Mouse (Mus musculus) small intestine, adult 2 months (tissue): ENCODE data around the gene Dennd5a. TPM values are rescaled to one million over a fixed set of nuclear protein-coding genes. Genes with fewer than 3 reads are reported as not detected.
"Not testable (repeated sequence)": the region's sequence is repeated elsewhere in the genome, so short reads cannot be mapped to it uniquely, and the experiment has no call there.

ENCODE experiments used
- H3K27ac ChIP-seq: fragments of 200-500 bp; 2 replicates; pipeline ENCODE4 v1.5.1; 2012; ENCODE audit warnings: low read depth, low read length, control low read depth, inconsistent platforms; ENCODE audit not compliant: insufficient read depth
- H3K27me3 ChIP-seq: fragments of 200-500 bp; 2 replicates; pipeline ENCODE4 v1.6.1; 2012; ENCODE audit warnings: mild to moderate bottlenecking, moderate library complexity, low read length, inconsistent platforms; ENCODE audit not compliant: control insufficient read depth, insufficient read depth
- H3K36me3 ChIP-seq: fragments of 200-500 bp; 2 replicates; pipeline ENCODE4 v1.6.1; 2012; ENCODE audit warnings: mild to moderate bottlenecking, low read length, control low read depth, inconsistent platforms; ENCODE audit not compliant: control insufficient read depth, insufficient read depth
- H3K4me1 ChIP-seq: fragments of 200-500 bp; 2 replicates; pipeline ENCODE4 v1.6.1; 2012; ENCODE audit warnings: low read length, inconsistent platforms, mixed read lengths; ENCODE audit not compliant: control insufficient read depth, insufficient read depth, insufficient read length
- H3K4me3 ChIP-seq: fragments of 200-500 bp; 2 replicates; pipeline ENCODE4 v1.5.1; 2012; ENCODE audit warnings: low read depth, mild to moderate bottlenecking, control low read depth, inconsistent platforms, low read length, moderate library complexity
- CTCF ChIP-seq: fragments of 200-500 bp; IDR thresholded peaks from 2 replicates; pipeline ENCODE4 v1.5.1; 2012; ENCODE audit warnings: low read depth, mild to moderate bottlenecking, control low read depth, inconsistent platforms, low read length, moderate library complexity, mixed read lengths; ENCODE audit not compliant: insufficient replicate concordance, insufficient read length; ENCODE audit errors: extremely low read depth
- POLR2A ChIP-seq: fragments of 200-500 bp; IDR thresholded peaks from 2 replicates; pipeline ENCODE4 v1.6.1; 2012; ENCODE audit warnings: low read depth, mild to moderate bottlenecking, control low read depth, inconsistent platforms, low read length, moderate library complexity
- WGBS: fragments of 180-500 bp; shearing (Covaris S2); methylation state at CpG from one replicate; pipeline ENCODE4 v1.1.7; 2018; 5-methylcytosine and 5-hydroxymethylcytosine counted together
- polyA plus RNA-seq: library from polyadenylated mRNA; depleted of rRNA; stranded (reverse); fragments of >200 nt; gene quantifications from 2 replicates; pipeline ENCODE4 v1.2.3, GENCODE M21; 2012

Gene Dennd5a
- polyA plus RNA-seq, 1 experiment = 11.7 TPM

- Histone ChIP-seq H3K4me1 (peaks cover 10% of the 10 kb centered on the region; the same call in 1 of the 2 replicates), H3K36me3 (no peaks in the 10 kb centered on the region), H3K27me3 (no peaks in the 10 kb centered on the region), H3K4me3 (no peak overlapping the region), H3K27ac (peak overlapping the region; percentile 63)
- TF ChIP-seq CTCF (no peak), POLR2A (no peak)
- WGBS = 49% methylated on average over 2 of the region's 2 CpGs
Measured at GRCm38 (mm10) chr7:109993157-109993959, 33.1 kb upstream of the Dennd5a start.

DNA sequence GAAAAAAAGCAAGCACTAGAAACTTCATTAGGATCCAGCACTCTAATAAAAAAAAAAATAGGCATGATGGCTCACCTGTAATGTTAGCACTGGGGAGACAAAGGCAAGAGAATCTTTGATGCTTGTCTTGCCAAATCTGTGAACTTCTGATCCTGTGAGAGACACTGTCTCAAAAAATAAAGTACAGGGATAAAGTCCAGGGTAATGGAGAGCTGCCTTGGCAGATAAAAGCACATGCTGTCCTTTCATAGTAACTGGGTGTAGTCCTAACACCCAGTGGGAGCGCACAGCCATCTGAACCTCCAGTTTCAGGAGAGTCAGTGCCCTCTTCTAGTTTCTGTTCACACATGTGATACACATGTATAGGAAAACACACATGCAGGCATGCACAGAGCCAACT, 31.0 kb upstream of the Dennd5a start:
- no peak overlapping the region for H3K4me3 ChIP-seq
- peaks cover 9% of the 10 kb centered on the region; the same call in 1 of the 2 replicates for H3K4me1 ChIP-seq
- TF ChIP-seq POLR2A (no peak), CTCF (no peak)
- no peaks in the 10 kb centered on the region for H3K27me3 ChIP-seq
- no peaks in the 10 kb centered on the region for H3K36me3 ChIP-seq
- WGBS = 49% methylated on average over 1 of the region's 1 CpGs
- H3K27ac ChIP-seq = peak overlapping the region; percentile 22; the same call in 1 of the 2 replicates

DNA sequence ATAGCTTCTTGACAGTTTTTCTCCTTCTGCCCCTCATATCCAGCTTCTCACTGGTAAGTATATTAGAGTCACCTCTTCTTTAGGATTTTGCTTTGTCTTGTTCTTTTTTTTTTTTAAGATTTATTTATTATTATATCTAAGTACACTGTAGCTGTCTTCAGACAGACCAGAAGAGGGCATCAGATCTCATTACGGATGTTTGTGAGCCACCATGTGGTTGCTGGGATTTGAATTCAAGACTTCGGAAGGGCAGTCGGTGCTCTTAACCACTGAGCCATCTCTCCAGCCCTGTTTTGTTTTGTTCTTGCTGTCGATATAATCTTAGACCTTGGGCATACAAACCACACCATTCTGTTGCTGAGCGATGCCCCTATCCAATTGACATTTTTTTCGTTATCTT, 26.5 kb upstream of the Dennd5a start, which contains the start of gene Tmem41b:
Tmem41b (minus strand) TSS at position 155 of the 400 bp plus-strand sequence.
- Histone ChIP-seq H3K4me3 (peak within 1 kb of the TSS; percentile 74), H3K27ac (peak within 1 kb of the TSS; percentile 84)
- H3K27me3 ChIP-seq, H3K36me3 ChIP-seq, H3K4me1 ChIP-seq: not testable (repeated sequence)
- 29% methylated on average over 6 of the region's 6 CpGs for WGBS

GRCm38 (mm10) chr7:109986133-109986669, 25.9 kb upstream of the Dennd5a start:
- Histone ChIP-seq H3K27me3 (no peaks in the 10 kb centered on the region), H3K4me1 (0 out of 2 replicates have a peak, but pooled peaks cover 3% of the 10 kb centered on the region), H3K36me3 (peaks cover 11% of the 10 kb centered on the region), H3K4me3 (peak overlapping the region; percentile 74), H3K27ac (peak overlapping the region; percentile 84)
- TF ChIP-seq CTCF (no peak), POLR2A (peak; percentile 51)
- under 1% methylated on average over 43 of the region's 43 CpGs for WGBS

GRCm38 (mm10) chr7:109985661-109986132, 25.4 kb upstream of the Dennd5a start:
- no peak for TF ChIP-seq CTCF
- no peak for TF ChIP-seq POLR2A
- Histone ChIP-seq H3K27me3 (no peaks in the 10 kb centered on the region), H3K27ac (peak overlapping the region; percentile 66), H3K4me3 (peak overlapping the region; percentile 74), H3K4me1 (0 out of 2 replicates have a peak, but pooled peaks cover 3% of the 10 kb centered on the region), H3K36me3 (peaks cover 11% of the 10 kb centered on the region)
- WGBS = under 1% methylated on average over 27 of the region's 27 CpGs

- WGBS = 56% methylated on average over 5 of the region's 5 CpGs
- Histone ChIP-seq H3K4me3 (peak overlapping the region; percentile 74; the same call in 1 of the 2 replicates), H3K36me3 (peaks cover 22% of the 10 kb centered on the region)
- H3K27me3 ChIP-seq, H3K4me1 ChIP-seq, H3K27ac ChIP-seq: not testable (repeated sequence)
Measured at GRCm38 (mm10) chr7:109984608-109985007, 24.3 kb upstream of the Dennd5a start.

DNA sequence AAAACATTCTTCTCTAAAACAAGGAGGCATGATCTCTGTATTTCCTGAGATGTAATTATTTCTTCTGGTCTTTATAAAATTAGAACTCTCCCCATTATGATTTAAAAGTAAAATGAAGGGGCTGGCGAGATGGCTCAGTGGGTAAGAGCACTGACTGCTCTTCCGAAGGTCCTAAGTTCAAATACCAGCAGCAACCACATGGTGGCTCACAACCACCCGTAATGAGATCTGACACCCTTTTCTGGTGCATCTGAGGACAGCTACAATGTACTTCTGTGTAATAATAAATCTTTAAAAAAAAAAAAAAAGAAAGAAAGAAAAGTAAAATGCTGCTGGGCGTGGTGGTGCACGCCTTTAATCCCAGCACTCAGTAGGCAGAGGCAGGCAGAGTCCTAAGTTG, 16.9 kb upstream of the Dennd5a start:
- peak; percentile 21; the same call in 1 of the 2 replicates for TF ChIP-seq CTCF
- WGBS = 69% methylated on average over 5 of the region's 5 CpGs
- H3K27me3 ChIP-seq, H3K27ac ChIP-seq, H3K4me1 ChIP-seq, H3K4me3 ChIP-seq: not testable (repeated sequence)
- H3K36me3 ChIP-seq = peaks cover 58% of the 10 kb centered on the region
